Mouse (Mus musculus): ENCODE data around the gene Acp1. TPM values are rescaled to one million over a fixed set of nuclear protein-coding genes. Genes with fewer than 3 reads are reported as not detected.
A peak's percentile ranks its signal among the peaks of the same experiment; 100 is the strongest.

The Acp1 gene
- polyA plus RNA-seq, 1 experiment from 2014 or later: 197 TPM

DNA sequence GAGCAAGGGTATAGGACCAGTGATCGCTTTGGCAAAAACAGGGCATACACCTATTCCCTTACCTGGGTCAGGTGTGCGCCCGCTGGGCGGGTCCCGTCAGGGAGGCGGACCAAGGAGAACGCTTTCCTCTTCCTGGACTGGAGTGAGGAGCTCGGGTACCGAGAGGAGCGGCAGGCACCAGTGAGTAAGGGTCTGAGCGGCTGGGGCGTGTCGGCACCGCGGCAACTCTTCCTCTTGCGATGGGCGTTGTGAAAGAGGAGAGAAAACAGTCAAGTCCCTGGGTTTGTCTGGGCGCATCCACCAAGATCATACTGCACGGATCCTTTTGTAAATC is 626 bp upstream of the Acp1 start:
- peak overlapping the region; percentile 80 for H3K9ac ChIP-seq (ENCODE audit: low read length)
- H3K4me1 ChIP-seq (replicated peaks; ENCODE audit: control insufficient read depth, insufficient read depth, low read length): peaks cover 7% of the 10 kb centered on the region; the same call in 1 of the 2 replicates
- peak; percentile 60; the same call in 1 of the 2 replicates for ATAC-seq (replicated peaks; ENCODE audit: low FRiP score)
- H3K27me3 ChIP-seq (ENCODE audit: control insufficient read depth, insufficient read depth, low read length): no peaks in the 10 kb centered on the region
- peak; percentile 64 for DNase-seq (ENCODE audit: low spot score)
- peak overlapping the region; percentile 97 for H3K4me2 ChIP-seq (ENCODE audit: low read depth, low read length, severe bottlenecking)
- no peaks in the 10 kb centered on the region for H3K36me3 ChIP-seq (ENCODE audit: control insufficient read depth, insufficient read depth, low read length)
- no peaks in the 10 kb centered on the region for H3K9me3 ChIP-seq (ENCODE audit: control insufficient read depth, low read length)
- no peak overlapping the region for H3K27ac ChIP-seq (ENCODE audit: low read depth, low read length)
- H3K4me3 ChIP-seq (ENCODE audit: low read depth, low read length): peak overlapping the region; percentile 51
- WGBS: 0% methylated on average over 17 of the region's 19 CpGs

DNA sequence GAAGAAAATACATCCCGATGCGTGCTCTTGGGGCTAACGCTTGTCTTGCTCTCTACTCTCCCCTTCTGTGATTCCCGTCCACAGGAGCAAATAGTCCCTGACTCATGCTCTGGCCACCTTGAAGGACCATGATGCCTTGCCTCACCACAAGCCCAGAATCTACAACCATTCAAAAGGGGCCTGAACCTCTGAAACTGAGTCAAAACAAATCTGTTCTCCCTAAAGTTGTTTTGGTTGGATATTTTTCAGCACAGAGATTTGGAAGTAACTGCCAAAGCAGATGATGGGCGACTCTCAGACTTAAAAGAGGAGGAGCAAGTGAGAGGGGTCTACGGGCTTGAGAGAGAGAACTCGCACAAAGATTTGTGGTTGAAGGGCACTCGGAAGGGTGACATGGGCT is 529 bp downstream of the Acp1 start:
- Histone ChIP-seq H3K36me3 (ENCODE audit: control insufficient read depth, insufficient read depth, low read length) (no peaks in the 10 kb centered on the region), H3K4me3 (ENCODE audit: low read depth, low read length) (peak overlapping the region; percentile 51), H3K4me2 (ENCODE audit: low read depth, low read length, severe bottlenecking) (peak overlapping the region; percentile 67), H3K9me3 (ENCODE audit: control insufficient read depth, low read length) (no peaks in the 10 kb centered on the region), H3K27ac (ENCODE audit: low read depth, low read length) (no peak overlapping the region), H3K9ac (ENCODE audit: low read length) (peak overlapping the region; percentile 80), H3K4me1 (replicated peaks; ENCODE audit: control insufficient read depth, insufficient read depth, low read length) (peaks cover 7% of the 10 kb centered on the region; the same call in 1 of the 2 replicates), H3K27me3 (ENCODE audit: control insufficient read depth, insufficient read depth, low read length) (no peaks in the 10 kb centered on the region)
- ATAC-seq (replicated peaks; ENCODE audit: low FRiP score) (no peak), DNase-seq (ENCODE audit: low spot score) (no peak)
- 23% methylated on average over 8 of the region's 8 CpGs for WGBS

DNA sequence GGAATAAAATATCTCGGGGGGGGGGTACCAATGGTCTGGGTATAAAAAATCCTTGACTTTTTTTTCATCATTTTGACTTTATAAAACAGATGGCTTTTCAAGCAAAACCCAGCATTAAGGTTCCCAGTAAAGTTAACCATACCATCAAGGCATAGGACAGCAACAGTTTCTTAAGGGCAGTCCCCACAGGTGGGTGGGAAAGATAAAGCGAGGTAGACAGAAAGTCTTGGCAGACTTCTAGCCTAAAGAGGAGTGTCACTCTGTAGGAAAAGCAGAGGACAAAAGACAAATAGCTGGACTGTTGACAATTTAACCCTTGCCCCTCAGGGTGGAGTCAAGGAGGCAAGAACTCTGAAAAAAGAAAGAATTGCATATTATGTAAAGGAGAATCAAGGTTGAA is 1.5 kb downstream of the Acp1 start:
- Histone ChIP-seq H3K4me2 (ENCODE audit: low read depth, low read length, severe bottlenecking) (no peak overlapping the region), H3K4me1 (replicated peaks; ENCODE audit: control insufficient read depth, insufficient read depth, low read length) (peaks cover 7% of the 10 kb centered on the region; the same call in 1 of the 2 replicates), H3K27ac (ENCODE audit: low read depth, low read length) (no peak overlapping the region), H3K9ac (ENCODE audit: low read length) (no peak overlapping the region), H3K27me3 (ENCODE audit: control insufficient read depth, insufficient read depth, low read length) (no peaks in the 10 kb centered on the region), H3K36me3 (ENCODE audit: control insufficient read depth, insufficient read depth, low read length) (no peaks in the 10 kb centered on the region), H3K4me3 (ENCODE audit: low read depth, low read length) (no peak overlapping the region), H3K9me3 (ENCODE audit: control insufficient read depth, low read length) (no peaks in the 10 kb centered on the region)
- ATAC-seq (replicated peaks; ENCODE audit: low FRiP score): no peak
- DNase-seq (ENCODE audit: low spot score): no peak
- 91% methylated on average over 2 of the region's 2 CpGs for WGBS

DNA sequence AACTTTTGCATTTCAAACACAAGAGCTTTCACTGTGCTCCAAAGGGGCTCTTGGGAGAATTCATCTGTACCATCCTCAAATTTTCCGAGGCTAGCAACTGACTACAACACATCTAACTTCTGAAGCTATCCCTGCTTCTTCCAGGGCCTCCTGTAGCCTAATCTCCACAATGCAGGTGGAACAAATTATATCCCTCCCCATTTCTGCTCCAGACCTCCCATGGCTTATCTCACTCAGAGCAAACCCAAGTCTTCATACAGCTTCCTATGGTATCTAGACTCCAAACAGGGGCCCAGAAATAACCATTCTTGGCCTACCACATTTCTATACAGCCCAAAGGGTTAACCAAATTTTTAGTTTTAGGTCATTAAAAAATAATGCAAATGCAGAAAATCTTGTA is 2.7 kb downstream of the Acp1 start:
- no peaks in the 10 kb centered on the region for H3K27me3 ChIP-seq (ENCODE audit: control insufficient read depth, insufficient read depth, low read length)
- DNase-seq (ENCODE audit: low spot score): no peak
- no peak overlapping the region for H3K27ac ChIP-seq (ENCODE audit: low read depth, low read length)
- 91% methylated on average over 1 of the region's 1 CpGs for WGBS
- H3K36me3 ChIP-seq (ENCODE audit: control insufficient read depth, insufficient read depth, low read length): no peaks in the 10 kb centered on the region
- H3K4me3 ChIP-seq (ENCODE audit: low read depth, low read length): no peak overlapping the region
- H3K9ac ChIP-seq (ENCODE audit: low read length): no peak overlapping the region
- peaks cover 7% of the 10 kb centered on the region; the same call in 1 of the 2 replicates for H3K4me1 ChIP-seq (replicated peaks; ENCODE audit: control insufficient read depth, insufficient read depth, low read length)
- no peaks in the 10 kb centered on the region for H3K9me3 ChIP-seq (ENCODE audit: control insufficient read depth, low read length)
- ATAC-seq (replicated peaks; ENCODE audit: low FRiP score): no peak
- no peak overlapping the region for H3K4me2 ChIP-seq (ENCODE audit: low read depth, low read length, severe bottlenecking)

DNA sequence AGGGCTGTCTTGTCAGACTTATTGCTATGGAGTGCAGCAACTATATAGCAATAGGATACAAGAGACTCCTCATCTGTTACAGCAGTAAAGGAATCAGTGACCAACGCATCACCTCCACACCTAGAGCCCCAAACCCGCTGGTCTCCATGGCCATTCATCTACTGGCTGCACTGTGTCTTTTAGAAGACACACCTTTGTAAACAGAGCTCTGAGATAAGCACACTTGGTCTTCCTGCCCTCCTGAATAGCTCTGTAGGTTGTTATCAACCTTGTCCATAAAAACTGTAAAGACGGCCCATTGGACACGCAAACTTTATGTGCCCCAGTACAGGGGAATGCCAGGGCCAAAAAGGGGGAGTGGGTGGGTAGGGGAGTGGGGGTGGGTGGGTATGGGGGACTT is 14.3 kb downstream of the Acp1 start:
- no peak overlapping the region for H3K4me2 ChIP-seq (ENCODE audit: low read depth, low read length, severe bottlenecking)
- H3K4me3 ChIP-seq (ENCODE audit: low read depth, low read length): no peak overlapping the region
- no peaks in the 10 kb centered on the region for H3K4me1 ChIP-seq (replicated peaks; ENCODE audit: control insufficient read depth, insufficient read depth, low read length)
- H3K9me3 ChIP-seq (ENCODE audit: control insufficient read depth, low read length): no peaks in the 10 kb centered on the region
- no peak overlapping the region for H3K27ac ChIP-seq (ENCODE audit: low read depth, low read length)
- no peak for DNase-seq (ENCODE audit: low spot score)
- no peak for ATAC-seq (replicated peaks; ENCODE audit: low FRiP score)
- 93% methylated on average over 4 of the region's 4 CpGs for WGBS
- no peaks in the 10 kb centered on the region for H3K27me3 ChIP-seq (ENCODE audit: control insufficient read depth, insufficient read depth, low read length)
- no peak overlapping the region for H3K9ac ChIP-seq (ENCODE audit: low read length)
- H3K36me3 ChIP-seq (ENCODE audit: control insufficient read depth, insufficient read depth, low read length): no peaks in the 10 kb centered on the region; the same call in 1 of the 2 replicates

DNA sequence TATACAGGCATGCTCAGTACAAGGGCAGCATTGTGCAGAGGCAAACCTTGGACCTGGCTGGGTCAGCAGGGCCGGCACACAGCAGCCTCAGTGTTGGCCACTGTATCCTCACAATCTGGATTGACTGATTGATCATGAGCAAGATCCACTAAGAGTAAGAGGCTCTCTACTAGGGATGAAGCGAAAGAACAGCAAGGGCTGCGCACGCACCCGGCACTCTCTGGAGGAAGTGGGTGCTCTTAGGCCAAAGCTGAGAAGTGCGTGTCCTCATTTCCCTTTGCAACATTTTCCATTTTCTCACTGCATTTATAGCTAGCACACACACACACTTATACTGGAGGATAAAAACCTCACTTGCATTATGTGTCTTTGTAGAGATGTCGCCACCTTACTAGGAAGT is 20.0 kb downstream of the Acp1 start:
- ATAC-seq (replicated peaks; ENCODE audit: low FRiP score): no peak

DNA sequence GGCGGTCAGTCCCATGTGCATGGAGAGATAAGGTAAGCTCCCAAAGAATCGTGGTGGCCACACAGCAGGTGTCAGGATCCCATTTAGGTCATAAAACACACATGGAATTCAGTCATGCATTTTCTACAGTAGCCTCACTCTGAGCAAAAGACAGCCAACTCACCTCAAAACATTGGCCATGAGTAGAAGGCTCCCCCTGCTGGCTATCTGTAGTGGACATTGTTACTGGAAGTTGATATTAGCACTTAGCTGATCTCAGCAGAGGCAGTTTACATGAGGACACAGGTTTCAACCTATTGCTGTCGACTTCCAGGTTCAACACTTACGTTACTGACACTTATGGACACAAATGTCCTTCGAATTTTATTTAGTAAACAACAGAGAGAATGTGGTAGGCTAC is 21.3 kb downstream of the Acp1 start:
- DNase-seq (ENCODE audit: low spot score) (peak; percentile 71), ATAC-seq (replicated peaks; ENCODE audit: low FRiP score) (no peak)
- no peaks in the 10 kb centered on the region for H3K4me1 ChIP-seq (replicated peaks; ENCODE audit: control insufficient read depth, insufficient read depth, low read length)
- no peak overlapping the region for H3K4me2 ChIP-seq (ENCODE audit: low read depth, low read length, severe bottlenecking)
- no peak overlapping the region for H3K27ac ChIP-seq (ENCODE audit: low read depth, low read length)
- no peak overlapping the region for H3K4me3 ChIP-seq (ENCODE audit: low read depth, low read length)
- WGBS: 47% methylated on average over 5 of the region's 5 CpGs
- H3K36me3 ChIP-seq (ENCODE audit: control insufficient read depth, insufficient read depth, low read length): no peaks in the 10 kb centered on the region
- peaks cover 10% of the 10 kb centered on the region for H3K27me3 ChIP-seq (ENCODE audit: control insufficient read depth, insufficient read depth, low read length)
- H3K9me3 ChIP-seq (ENCODE audit: control insufficient read depth, low read length): no peaks in the 10 kb centered on the region
- H3K9ac ChIP-seq (ENCODE audit: low read length): no peak overlapping the region

More for the DNA sequence above, 20.0 kb downstream of the Acp1 start:
- 89% methylated on average over 7 of the region's 7 CpGs for WGBS
- no peak for DNase-seq (ENCODE audit: low spot score)
- Histone ChIP-seq H3K4me1 (replicated peaks; ENCODE audit: control insufficient read depth, insufficient read depth, low read length) (no peaks in the 10 kb centered on the region), H3K27me3 (ENCODE audit: control insufficient read depth, insufficient read depth, low read length) (no peaks in the 10 kb centered on the region), H3K9ac (ENCODE audit: low read length) (no peak overlapping the region), H3K4me2 (ENCODE audit: low read depth, low read length, severe bottlenecking) (no peak overlapping the region), H3K27ac (ENCODE audit: low read depth, low read length) (no peak overlapping the region), H3K9me3 (ENCODE audit: control insufficient read depth, low read length) (no peaks in the 10 kb centered on the region), H3K36me3 (ENCODE audit: control insufficient read depth, insufficient read depth, low read length) (no peaks in the 10 kb centered on the region), H3K4me3 (ENCODE audit: low read depth, low read length) (no peak overlapping the region)

DNA sequence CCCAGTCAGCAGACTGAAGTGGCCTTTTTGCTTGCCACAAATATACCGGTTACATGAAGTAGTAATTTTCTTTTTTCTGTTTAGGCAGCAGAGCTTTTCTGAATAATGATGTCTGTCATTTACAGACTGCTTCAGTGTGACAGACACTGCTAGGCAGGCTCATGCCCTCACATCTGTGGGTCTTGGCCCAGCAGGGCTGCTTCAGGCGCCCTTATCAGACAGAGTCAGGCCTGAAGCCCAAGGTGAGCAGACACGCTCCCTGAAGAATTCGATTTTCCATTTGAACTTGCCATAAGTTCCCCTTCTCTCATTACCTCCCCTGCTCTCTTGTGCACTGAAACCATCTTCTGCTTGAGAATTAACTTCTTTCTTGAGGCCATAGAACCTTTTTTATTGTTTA is 23.4 kb downstream of the Acp1 start:
- Histone ChIP-seq H3K27ac (ENCODE audit: low read depth, low read length) (no peak overlapping the region), H3K9me3 (ENCODE audit: control insufficient read depth, low read length) (no peaks in the 10 kb centered on the region), H3K27me3 (ENCODE audit: control insufficient read depth, insufficient read depth, low read length) (peaks cover 31% of the 10 kb centered on the region), H3K9ac (ENCODE audit: low read length) (no peak overlapping the region), H3K4me2 (ENCODE audit: low read depth, low read length, severe bottlenecking) (no peak overlapping the region), H3K4me3 (ENCODE audit: low read depth, low read length) (no peak overlapping the region), H3K4me1 (replicated peaks; ENCODE audit: control insufficient read depth, insufficient read depth, low read length) (peaks cover 6% of the 10 kb centered on the region; the same call in 1 of the 2 replicates), H3K36me3 (ENCODE audit: control insufficient read depth, insufficient read depth, low read length) (no peaks in the 10 kb centered on the region)
- 89% methylated on average over 4 of the region's 4 CpGs for WGBS
- ATAC-seq (replicated peaks; ENCODE audit: low FRiP score) (no peak), DNase-seq (ENCODE audit: low spot score) (no peak)

DNA sequence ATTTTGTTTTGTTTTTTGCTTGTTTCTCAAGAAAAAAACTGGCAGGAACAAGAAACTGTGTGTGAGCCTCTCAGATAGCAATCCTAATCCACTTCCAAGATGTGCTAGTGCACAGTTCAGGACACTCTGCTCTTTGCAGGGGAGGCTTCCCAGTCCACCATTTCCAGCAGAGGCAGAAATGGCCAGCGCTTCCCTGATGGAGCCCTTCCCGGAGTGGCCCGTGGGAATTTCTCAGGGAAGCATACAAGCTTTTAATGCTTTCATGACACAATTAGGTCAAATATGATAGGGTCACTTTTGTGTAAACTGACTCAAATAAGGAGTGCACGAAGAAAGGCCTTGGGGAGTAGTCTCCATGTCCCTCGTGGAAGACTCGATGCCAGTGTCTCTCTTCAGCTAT is 25.5 kb downstream of the Acp1 start:
- Histone ChIP-seq H3K27ac (ENCODE audit: low read depth, low read length) (no peak overlapping the region), H3K9me3 (ENCODE audit: control insufficient read depth, low read length) (no peaks in the 10 kb centered on the region), H3K9ac (ENCODE audit: low read length) (no peak overlapping the region), H3K4me1 (replicated peaks; ENCODE audit: control insufficient read depth, insufficient read depth, low read length) (peaks cover 6% of the 10 kb centered on the region; the same call in 1 of the 2 replicates), H3K4me2 (ENCODE audit: low read depth, low read length, severe bottlenecking) (no peak overlapping the region), H3K4me3 (ENCODE audit: low read depth, low read length) (no peak overlapping the region), H3K27me3 (ENCODE audit: control insufficient read depth, insufficient read depth, low read length) (peaks cover 41% of the 10 kb centered on the region), H3K36me3 (ENCODE audit: control insufficient read depth, insufficient read depth, low read length) (no peaks in the 10 kb centered on the region)
- 80% methylated on average over 6 of the region's 6 CpGs for WGBS
- ATAC-seq (replicated peaks; ENCODE audit: low FRiP score) (no peak), DNase-seq (ENCODE audit: low spot score) (no peak)
